Mouse (Mus musculus) left cerebral cortex, postnatal 25 days (tissue): ENCODE results near the gene Pde4dip. TPM values are rescaled to one million over a fixed set of nuclear protein-coding genes. Genes with fewer than 3 reads are reported as not detected.

Source experiments
- DNase-seq, 2 experiments: peaks; one replicate each; pipeline ENCODE4 v3.0.0; 2022; ENCODE audit warnings: low spot score in 2 of 2, mixed read lengths in 1 of 2
- intact Hi-C: fragments of 180-260 bp; cut with DNase I; formaldehyde crosslinking; loops from one replicate; pipeline ENCODE4 v1.15.1; 2025
- total RNA-seq, 2 experiments: library from RNA; stranded (reverse); gene quantifications; 2 replicates each; pipeline ENCODE4 v1.2.3; 2021

Gene Pde4dip
- total RNA-seq, 2 experiments from 2014 or later, result 246 to 251 TPM

DNA sequence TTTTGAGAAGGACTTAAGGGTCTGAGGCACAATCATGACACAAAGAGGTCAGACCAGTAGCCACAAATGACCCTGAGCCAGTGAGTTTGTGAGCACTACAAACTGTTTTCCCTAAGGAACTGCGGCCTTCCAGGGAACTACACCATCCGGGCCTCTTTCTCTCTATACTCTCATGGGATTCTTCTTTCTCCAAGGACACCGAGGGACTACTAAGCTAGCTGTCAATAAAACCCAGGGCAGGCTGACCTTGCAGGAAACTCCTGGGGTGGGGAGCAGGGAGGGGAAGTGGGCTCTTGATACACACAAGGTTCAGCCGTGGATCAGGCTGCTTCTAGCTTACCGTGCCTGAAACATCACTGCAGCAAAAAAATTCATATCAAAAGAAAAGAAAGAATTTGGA is 177.6 kb downstream of the Pde4dip start:
- intact Hi-C loops, result no loop called here
- no peak for DNase-seq

DNA sequence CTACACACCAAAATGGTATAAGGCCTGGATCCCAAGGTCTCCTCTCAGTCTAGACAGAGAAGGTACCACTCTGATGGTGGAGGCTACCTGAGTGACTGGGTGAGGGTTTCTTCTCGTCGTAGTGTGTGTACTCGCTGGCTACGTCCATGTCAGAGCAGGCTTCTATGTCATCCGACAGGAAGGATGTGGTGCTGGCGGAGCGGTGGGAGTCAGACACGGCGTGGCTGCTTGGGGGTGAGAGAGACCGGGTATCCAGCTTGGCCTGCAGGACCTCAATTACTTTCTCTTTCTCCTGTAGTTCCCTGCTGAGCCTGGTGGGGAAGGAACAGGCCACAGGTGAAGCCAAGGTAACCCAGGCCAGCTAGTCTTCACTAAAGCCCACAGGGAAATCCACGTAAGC is 178.4 kb downstream of the Pde4dip start:
- no peak for DNase-seq
- intact Hi-C loops, result no loop called here

GRCm38 (mm10) chr3:97706561-97706960 is 181.9 kb downstream of the Pde4dip start:
- DNase-seq, result no peak
- intact Hi-C loops, result no loop called here

DNA sequence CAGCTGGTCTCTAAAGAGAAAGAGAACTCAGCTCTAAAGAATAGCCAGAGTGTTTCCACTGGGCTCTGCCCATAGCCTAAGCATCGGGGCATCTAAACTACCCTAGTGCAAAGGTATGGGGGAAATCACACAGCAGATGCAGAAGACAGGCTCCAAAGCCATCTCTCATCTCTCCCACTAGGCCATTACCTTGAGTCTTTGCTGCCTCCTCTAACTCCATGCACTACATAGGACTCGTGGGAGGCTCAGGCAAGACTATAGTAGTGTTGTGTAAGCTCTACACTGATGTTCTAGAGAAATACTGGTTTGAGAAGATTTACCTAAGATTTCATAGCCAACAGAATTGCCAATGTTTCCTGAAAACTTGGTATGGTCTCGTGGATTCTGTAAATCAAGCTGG is 183.0 kb downstream of the Pde4dip start:
- no peak for DNase-seq
- intact Hi-C loops, result no loop called here

DNA sequence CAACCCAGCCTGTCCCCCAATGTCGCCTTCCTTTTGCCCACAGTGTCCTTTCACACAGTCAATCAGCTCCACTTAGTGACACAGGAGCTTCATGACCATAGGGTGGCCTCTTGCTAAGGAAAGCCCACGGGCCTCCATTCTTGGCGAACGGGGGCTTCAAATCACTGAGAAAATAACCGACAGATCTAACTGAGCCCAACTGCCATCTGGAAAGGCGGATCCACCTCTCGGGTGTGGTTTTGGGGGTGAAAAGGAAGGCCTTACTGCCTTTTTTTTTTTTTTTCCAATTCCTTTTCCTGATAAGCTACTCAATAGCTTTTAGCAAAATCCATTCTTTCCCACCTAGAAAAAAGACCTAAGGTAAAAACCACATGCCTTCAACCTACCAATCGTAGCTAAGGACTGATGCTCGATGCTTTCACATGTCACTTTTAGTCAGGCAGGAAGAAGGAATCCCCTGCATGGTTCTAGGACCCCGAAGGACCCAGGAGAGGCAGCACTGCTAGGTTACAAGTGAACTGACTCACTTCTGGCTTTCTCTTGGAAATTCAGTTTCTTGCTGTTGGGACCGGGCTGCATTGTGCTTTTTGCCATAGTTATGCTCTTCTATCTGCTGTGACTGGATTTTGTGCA is 185.9 kb downstream of the Pde4dip start:
- intact Hi-C loops, result loop anchor here (5.0 kb wide), 1 partner anchor 45 kb away; no protein-coding TSS in a partner anchor
- DNase-seq, result no peak

- intact Hi-C loops, result loop anchor here (5.0 kb wide), 1 partner anchor 46 kb away; no protein-coding TSS in a partner anchor
- DNase-seq, result no peak
Measured at GRCm38 (mm10) chr3:97701198-97701597, 187.3 kb downstream of the Pde4dip start.

GRCm38 (mm10) chr3:97699061-97699460 is 189.4 kb downstream of the Pde4dip start:
- intact Hi-C loops, result no loop called here
- DNase-seq, result no peak

GRCm38 (mm10) chr3:97697291-97697690 is 191.2 kb downstream of the Pde4dip start:
- intact Hi-C loops, result no loop called here

GRCm38 (mm10) chr3:97696866-97697265 is 191.6 kb downstream of the Pde4dip start:
- intact Hi-C loops, result no loop called here
- no peak for DNase-seq

More at GRCm38 (mm10) chr3:97697291-97697690, 191.2 kb downstream of the Pde4dip start:
- DNase-seq, result no peak

GRCm38 (mm10) chr3:97693806-97694205 is 194.7 kb downstream of the Pde4dip start:
- DNase-seq, result no peak
- intact Hi-C loops, result no loop called here

DNA sequence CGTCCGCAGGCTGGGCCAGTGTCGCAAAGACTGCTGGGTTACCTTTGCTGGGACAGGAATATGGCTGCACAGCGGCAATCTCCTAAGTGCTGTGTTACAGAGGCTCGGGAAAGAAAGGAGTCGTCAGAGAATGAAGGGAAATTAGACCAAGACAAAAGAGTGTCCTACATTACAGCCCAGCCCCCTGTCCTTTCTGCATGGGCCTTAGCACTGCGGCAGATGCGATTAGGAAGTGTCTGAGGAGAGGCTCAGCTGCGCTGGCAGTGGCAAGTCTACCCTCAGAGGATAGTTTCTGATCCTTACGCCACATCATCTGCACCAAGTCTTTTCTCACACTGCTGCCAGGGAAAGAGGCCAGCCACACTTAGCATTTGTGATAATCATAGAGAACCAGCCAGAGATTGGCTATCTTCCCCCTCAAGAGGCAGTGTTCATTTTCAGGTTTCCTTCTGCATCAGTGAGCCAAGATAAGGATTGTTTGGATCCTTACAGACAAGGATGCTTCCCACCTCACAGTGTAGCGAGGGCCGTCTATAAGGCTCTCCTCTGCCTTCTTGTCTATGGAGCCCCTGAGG is 197.0 kb downstream of the Pde4dip start:
- intact Hi-C loops, result no loop called here
- peak in 1 of 2 experiments; percentile 68 for DNase-seq

- no peak for DNase-seq
- intact Hi-C loops, result no loop called here
Measured at GRCm38 (mm10) chr3:97690590-97690989, 197.9 kb downstream of the Pde4dip start.

- intact Hi-C loops, result no loop called here
- no peak for DNase-seq
Measured at GRCm38 (mm10) chr3:97689289-97689688, 199.2 kb downstream of the Pde4dip start.

DNA sequence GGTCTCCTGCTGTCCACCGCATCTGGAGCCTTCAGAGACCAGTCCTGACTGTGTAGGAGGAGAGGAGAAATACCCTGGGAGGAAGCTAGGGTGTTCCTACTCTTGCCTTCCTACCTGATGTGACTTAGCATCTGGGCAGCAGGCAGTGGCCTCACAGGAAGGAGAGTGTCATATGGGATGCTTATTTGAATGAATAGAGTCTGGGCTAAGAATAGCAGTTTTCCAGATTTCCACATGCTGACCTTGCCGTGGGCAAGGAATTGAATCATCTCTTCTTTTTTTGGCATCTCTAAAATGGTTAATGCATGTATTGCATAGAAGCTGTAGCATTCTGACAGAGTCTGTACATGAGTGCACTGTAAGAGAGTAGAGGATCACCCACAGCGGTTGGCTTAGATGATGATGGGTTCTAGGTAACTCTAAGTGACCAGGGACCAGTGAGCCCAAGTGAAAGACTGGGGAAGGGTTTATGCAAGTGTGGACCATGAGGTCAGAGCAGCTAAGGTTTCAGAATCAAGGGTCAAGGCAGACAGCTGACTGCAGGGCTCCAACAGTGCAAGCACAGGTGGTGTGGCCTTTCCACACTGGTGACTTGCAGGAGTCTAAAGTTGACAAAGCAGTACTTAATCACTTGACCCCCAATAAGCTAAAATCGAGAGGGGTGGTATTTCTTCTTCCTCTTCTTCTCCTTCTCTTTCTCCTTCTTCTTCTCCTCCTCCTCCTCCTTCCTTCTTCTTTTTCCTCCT is 202.0 kb downstream of the Pde4dip start:
- intact Hi-C loops, result loop anchor here (2.0 kb wide), 1 partner anchor 194 kb away; no protein-coding TSS in a partner anchor
- peak in 1 of 2 experiments; percentile 64 for DNase-seq

- intact Hi-C loops, result loop anchor here (5.0 kb wide), 1 partner anchor 544 kb away; no protein-coding TSS in a partner anchor
- DNase-seq, result peak in 1 of 2 experiments; percentile 14
Measured at GRCm38 (mm10) chr3:97683560-97684195, 204.8 kb downstream of the Pde4dip start.

DNA sequence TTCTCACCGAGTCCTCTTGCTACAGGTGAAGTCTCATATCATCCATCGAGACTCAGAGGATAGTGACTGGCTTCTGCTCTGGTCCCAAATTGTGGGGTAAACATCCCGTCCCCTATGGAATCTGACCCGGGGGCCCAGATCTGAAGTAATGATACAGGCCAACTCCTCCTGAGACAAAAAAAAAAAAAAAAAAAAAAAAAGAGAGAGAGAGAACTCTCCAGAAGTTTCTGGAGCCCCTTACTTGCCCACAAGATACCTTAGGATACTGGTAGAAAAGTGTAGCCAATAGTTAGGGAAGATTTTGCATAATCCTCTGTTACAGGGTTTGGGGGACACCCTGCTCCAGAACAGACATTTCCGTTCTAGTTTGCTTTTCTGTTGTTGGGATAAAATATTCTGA is 205.9 kb downstream of the Pde4dip start:
- intact Hi-C loops, result loop anchor here (5.0 kb wide), 1 partner anchor 545 kb away; no protein-coding TSS in a partner anchor
- DNase-seq, result no peak

DNA sequence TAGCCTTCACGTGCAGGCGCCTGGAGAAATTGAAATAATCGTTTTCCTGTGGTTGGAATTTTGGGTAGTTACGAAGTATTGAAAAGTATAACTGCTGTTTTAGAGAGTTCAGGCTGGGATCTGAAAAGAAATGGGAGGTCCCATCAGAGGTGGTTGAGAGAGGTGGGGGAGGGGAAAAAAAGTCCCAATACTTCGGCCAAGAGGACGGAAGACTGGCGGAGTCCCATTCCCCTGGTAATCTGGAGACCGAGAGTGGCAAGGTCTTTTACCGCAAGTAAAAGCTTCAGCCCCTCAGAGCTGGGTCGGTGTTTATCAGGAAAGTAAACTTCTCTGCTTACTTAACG is 206.4 kb downstream of the Pde4dip start:
- DNase-seq, result no peak
- intact Hi-C loops, result loop anchor here (5.0 kb wide), 1 partner anchor 545 kb away; no protein-coding TSS in a partner anchor

DNA sequence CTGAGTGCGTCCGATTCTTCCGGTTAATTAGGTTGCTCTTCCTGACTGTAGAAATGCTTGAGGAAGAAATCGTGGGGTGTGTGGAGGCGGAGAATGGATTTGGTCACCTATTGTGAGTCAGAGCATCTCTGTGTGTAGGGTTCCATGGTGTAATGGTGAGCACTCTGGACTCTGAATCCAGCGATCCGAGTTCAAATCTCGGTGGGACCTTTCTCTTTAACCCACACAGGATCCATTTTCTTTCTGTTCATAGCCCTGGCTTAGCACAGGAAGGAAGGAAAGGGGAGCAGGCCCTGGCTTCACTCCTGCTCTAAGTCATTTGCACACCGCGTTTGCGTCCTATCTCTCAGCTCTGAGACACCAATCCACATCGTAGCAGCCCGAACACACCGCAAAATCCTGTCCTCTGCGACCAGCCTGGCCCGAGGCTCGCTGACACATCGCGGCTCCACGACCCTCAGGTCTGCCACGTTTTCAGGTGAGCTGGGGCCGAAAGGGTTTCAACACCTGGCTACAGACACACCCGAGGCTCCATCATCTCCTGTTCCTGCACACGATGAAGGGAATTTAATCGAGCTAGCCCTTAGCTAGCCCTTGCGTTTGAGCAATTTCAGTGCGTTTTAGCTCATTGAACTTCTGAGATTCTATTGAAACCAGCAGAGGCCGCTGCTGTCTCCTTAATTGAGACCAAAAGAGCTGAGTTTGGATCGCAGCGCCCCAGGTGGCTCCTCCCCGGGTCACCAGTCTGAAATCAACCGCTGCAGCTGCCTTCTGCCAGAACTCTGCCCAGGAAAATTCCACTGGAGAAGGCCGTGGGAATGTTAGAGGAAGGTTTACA is 207.0 kb downstream of the Pde4dip start:
- intact Hi-C loops, result loop anchor here (2.0 to 5.0 kb wide), 2 partner anchors 197 to 546 kb away; no protein-coding TSS in a partner anchor
- DNase-seq, result peak; percentile 72 to 85
